Mouse (Mus musculus): ENCODE results near the gene Zfp979. TPM values are rescaled to one million over a fixed set of nuclear protein-coding genes. Genes with fewer than 3 reads are reported as not detected.
"Not testable (repeated sequence)": the region's sequence is repeated elsewhere in the genome, so short reads cannot be mapped to it uniquely, and the experiment has no call there.

The Zfp979 gene
- total RNA-seq (2014; fragmentation: Nextera tagmentation) (not detected in 2 replicates), total RNA-seq (2017) (0.70 and 0.82 TPM in 2 replicates), polyA plus RNA-seq (2012) (not detected in 2 replicates)

DNA sequence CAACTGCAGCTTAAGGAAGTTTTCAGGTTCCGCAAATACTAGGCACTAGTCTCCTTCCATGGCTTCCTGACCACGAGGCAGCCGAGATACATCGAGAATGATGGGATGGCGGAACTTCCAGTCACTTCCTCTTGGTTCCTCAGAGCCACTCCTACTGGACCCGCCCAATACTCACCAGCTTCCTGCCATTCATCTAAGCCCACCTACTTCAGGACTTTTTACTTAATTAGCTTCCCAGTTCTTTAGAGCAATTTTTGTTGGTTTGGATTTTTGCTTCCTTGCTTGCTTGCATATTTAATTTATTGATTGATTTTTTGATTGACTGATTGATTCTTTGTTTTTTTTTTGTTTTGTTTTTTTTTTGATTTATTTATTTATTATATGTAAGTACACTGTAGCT is at the start of gene Zfp979:
Zfp979 (minus strand) TSS at position 101 of the 400 bp plus-strand sequence.
- H3K4me1 ChIP-seq (ENCODE audit: insufficient read depth, low read depth, low read length); H3K9me3 ChIP-seq (replicated peaks); ATAC-seq (ENCODE audit: extremely low read depth, insufficient number of reproducible peaks, low FRiP score, poor library complexity, severe bottlenecking); DNase-seq (ENCODE audit: low spot score); H3K4me3 ChIP-seq (ENCODE audit: low read depth, low read length); H3K36me3 ChIP-seq (replicated peaks); H3K27me3 ChIP-seq (ENCODE audit: insufficient read depth, low read length): not testable (repeated sequence)

DNA sequence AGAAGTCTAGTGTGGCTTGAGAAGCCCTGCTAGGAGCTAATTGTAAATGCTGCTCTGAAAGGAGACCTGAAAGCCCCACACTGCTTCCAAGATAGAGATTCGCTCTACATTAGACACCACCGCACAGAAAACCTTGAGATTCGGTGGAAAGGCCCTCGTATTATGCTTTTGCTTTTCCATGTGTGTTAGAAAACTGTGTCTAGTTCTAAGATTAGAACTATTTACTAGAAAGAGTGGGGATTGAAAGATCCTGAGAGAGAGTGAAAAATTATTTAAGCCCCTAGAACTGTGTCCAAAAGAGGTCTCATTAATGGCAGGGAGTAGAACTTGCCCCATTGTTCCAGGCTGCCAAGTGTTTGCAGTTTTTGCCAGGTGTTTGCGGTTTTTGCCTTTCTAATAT is 12.9 kb upstream of the Zfp979 start:
- not testable (repeated sequence) for H3K27me3 ChIP-seq (ENCODE audit: insufficient read depth, low read length); H3K4me1 ChIP-seq (ENCODE audit: insufficient read depth, low read depth, low read length); H3K9me3 ChIP-seq (replicated peaks); H3K4me3 ChIP-seq (ENCODE audit: low read depth, low read length); DNase-seq (ENCODE audit: low spot score); ATAC-seq (ENCODE audit: extremely low read depth, insufficient number of reproducible peaks, low FRiP score, poor library complexity, severe bottlenecking); H3K36me3 ChIP-seq (replicated peaks)

DNA sequence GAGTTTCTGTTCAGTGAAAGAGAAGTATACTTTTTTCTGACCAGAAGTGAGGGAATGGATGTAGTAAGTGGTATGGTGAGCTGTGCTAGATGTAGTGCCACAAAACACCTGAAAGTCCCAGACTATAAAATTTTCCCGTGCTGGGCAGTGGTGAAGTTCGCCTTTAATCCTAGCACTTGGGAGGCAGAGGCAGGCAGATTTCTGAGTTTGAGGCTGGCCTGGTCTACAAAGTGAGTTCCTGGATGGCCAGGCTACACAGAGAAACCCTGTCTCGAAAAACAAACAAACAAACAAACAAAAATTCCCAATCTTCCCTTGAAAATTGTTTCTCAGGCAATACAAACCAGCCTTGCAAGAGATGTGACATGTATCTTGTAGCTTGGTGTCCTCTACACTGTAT is 5.1 kb upstream of the Zfp979 start:
- not testable (repeated sequence) for H3K4me1 ChIP-seq (ENCODE audit: insufficient read depth, low read depth, low read length); ATAC-seq (ENCODE audit: extremely low read depth, insufficient number of reproducible peaks, low FRiP score, poor library complexity, severe bottlenecking); H3K36me3 ChIP-seq (replicated peaks); H3K27me3 ChIP-seq (ENCODE audit: insufficient read depth, low read length); H3K9me3 ChIP-seq (replicated peaks); H3K4me3 ChIP-seq (ENCODE audit: low read depth, low read length); DNase-seq (ENCODE audit: low spot score)

DNA sequence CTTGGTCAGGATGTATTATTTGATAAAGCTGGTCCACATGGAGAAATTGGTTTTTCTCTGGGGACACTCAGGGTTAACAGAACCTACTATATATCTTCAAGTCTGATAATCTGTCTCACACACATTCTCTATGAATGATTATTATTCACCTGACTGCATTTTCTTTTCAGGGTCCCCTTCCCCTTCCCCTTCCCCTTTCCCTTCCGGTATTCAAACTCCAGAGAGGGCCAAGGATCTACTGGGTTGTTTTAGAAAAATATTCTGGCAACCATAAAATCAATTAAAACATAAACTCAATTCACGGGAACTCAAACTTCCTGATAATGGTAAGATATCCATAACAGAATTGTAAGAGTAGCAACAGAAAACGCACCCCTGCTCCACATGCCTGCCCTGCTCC is 381 bp downstream of the Zfp979 start:
- H3K9me3 ChIP-seq (replicated peaks); H3K4me1 ChIP-seq (ENCODE audit: insufficient read depth, low read depth, low read length); H3K4me3 ChIP-seq (ENCODE audit: low read depth, low read length); H3K27me3 ChIP-seq (ENCODE audit: insufficient read depth, low read length); H3K36me3 ChIP-seq (replicated peaks); DNase-seq (ENCODE audit: low spot score); ATAC-seq (ENCODE audit: extremely low read depth, insufficient number of reproducible peaks, low FRiP score, poor library complexity, severe bottlenecking): not testable (repeated sequence)

DNA sequence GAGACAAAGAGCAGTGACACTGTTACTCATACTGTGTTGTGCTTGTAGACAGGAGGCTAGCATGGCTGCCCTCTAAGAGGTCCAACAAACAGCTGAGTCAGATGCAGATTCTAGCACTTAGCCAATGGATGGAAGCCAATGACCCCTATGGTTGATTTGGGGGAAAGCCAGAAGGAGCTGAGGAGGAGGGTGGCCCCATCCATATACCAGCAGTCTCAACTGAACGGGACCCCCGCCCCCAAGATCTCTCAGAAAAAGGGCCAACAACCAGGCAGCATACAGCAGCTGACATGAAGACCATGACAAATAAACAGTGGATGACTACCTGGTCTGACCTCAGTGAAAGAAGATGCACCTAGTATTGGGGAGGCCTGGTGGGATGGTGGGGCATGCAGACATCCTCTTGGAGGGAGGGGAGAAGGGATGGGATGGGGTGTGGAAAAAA is 8.5 kb downstream of the Zfp979 start:
- H3K9me3 ChIP-seq (replicated peaks); ATAC-seq (ENCODE audit: extremely low read depth, insufficient number of reproducible peaks, low FRiP score, poor library complexity, severe bottlenecking); H3K27me3 ChIP-seq (ENCODE audit: insufficient read depth, low read length); H3K4me1 ChIP-seq (ENCODE audit: insufficient read depth, low read depth, low read length); H3K36me3 ChIP-seq (replicated peaks); H3K4me3 ChIP-seq (ENCODE audit: low read depth, low read length); DNase-seq (ENCODE audit: low spot score): not testable (repeated sequence)

DNA sequence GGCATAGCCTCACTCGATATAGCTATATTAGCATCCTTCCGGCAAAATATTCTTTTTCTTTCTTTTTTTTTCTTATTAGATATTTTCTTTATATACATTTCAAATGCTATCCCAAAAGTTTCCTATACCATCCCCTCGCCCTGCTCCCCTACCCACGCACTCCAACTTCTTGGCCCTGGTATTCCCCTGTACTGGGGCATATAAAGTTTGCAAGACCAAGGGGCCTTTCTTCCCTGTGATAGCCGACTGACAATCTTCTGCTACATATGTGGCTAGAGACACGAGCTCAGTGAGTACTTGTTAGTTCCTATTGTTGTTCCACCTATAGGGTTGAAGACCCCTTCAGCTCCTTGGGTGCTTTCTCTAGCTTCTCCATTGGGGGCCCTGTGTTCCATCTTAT is 35.8 kb downstream of the Zfp979 start:
- H3K4me3 ChIP-seq (ENCODE audit: low read depth, low read length); H3K36me3 ChIP-seq (replicated peaks); DNase-seq (ENCODE audit: low spot score); H3K27me3 ChIP-seq (ENCODE audit: insufficient read depth, low read length); H3K4me1 ChIP-seq (ENCODE audit: insufficient read depth, low read depth, low read length); ATAC-seq (ENCODE audit: extremely low read depth, insufficient number of reproducible peaks, low FRiP score, poor library complexity, severe bottlenecking): not testable (repeated sequence)
- H3K9me3 ChIP-seq (replicated peaks), result peaks cover 27% of the 10 kb centered on the region

DNA sequence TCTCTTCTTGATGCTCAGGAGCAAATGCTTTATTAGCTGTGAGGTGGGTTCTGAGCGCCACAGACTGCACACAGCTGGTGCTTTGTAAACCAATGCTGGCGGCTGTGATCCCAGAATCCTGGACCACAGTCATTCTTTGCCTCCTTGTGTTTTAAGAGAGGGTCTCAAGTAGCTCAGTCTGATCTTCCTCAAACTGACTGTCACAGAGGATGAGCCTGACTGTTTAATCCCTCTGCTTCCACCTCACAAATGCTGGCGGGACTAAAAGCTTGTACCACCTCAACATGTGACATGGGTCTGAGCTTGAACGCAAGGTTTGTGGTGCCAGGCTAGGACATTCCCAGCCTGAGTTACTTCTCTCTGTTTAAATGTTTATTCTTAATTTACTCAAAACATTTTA is 36.8 kb downstream of the Zfp979 start:
- H3K36me3 ChIP-seq (replicated peaks), result no peaks in the 10 kb centered on the region

DNA sequence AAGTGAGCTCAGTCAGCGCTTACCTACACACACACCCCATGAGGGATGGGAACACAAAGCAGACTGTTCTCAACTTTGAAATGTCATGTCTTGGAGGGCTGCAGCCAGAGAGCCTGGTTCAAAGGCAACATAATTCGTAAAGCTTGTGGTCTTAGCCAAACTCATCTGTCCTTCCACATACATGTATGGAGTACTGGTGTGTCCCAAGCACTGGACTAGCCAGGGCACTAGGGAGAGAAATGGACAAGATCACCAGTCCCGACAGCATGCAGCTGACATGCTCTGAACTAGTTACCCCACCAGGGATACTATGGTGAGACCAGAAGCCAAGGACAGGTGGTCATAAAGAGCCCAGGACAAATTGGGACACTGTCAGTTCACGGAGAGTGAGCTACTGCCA is 38.5 kb downstream of the Zfp979 start:
- Histone ChIP-seq H3K4me1 (ENCODE audit: insufficient read depth, low read depth, low read length) (no peaks in the 10 kb centered on the region), H3K36me3 (replicated peaks) (no peaks in the 10 kb centered on the region), H3K9me3 (replicated peaks) (peaks cover 35% of the 10 kb centered on the region), H3K4me3 (ENCODE audit: low read depth, low read length) (no peak overlapping the region), H3K27me3 (ENCODE audit: insufficient read depth, low read length) (no peaks in the 10 kb centered on the region)
- no peak for DNase-seq (ENCODE audit: low spot score)
- ATAC-seq (ENCODE audit: extremely low read depth, insufficient number of reproducible peaks, low FRiP score, poor library complexity, severe bottlenecking), result no peak
- TF ChIP-seq CTCF (IDR thresholded peaks at IDR 0.05; ENCODE audit: low read depth, low read length) (no peak), GATA1 (IDR thresholded peaks at IDR 0.05; ENCODE audit: borderline replicate concordance, low read length) (no peak), GATA2 (IDR thresholded peaks at IDR 0.05; ENCODE audit: borderline replicate concordance, low read depth, low read length) (no peak), POLR2AphosphoS5 (IDR thresholded peaks at IDR 0.05; ENCODE audit: insufficient replicate concordance, low read depth, low read length) (no peak), TAL1 (conservative IDR thresholded peaks at IDR 0.05; ENCODE audit: low read depth, low read length) (no peak)

More for the DNA sequence above, 36.8 kb downstream of the Zfp979 start:
- DNase-seq (ENCODE audit: low spot score), result no peak
- Histone ChIP-seq H3K27me3 (ENCODE audit: insufficient read depth, low read length) (no peaks in the 10 kb centered on the region), H3K4me1 (ENCODE audit: insufficient read depth, low read depth, low read length) (no peaks in the 10 kb centered on the region), H3K4me3 (ENCODE audit: low read depth, low read length) (no peak overlapping the region), H3K9me3 (replicated peaks) (peaks cover 29% of the 10 kb centered on the region)
- no peak for ATAC-seq (ENCODE audit: extremely low read depth, insufficient number of reproducible peaks, low FRiP score, poor library complexity, severe bottlenecking)
- no peak for TF ChIP-seq POLR2AphosphoS5 (IDR thresholded peaks at IDR 0.05; ENCODE audit: insufficient replicate concordance, low read depth, low read length)
- no peak for TF ChIP-seq TAL1 (conservative IDR thresholded peaks at IDR 0.05; ENCODE audit: low read depth, low read length)
- no peak for TF ChIP-seq GATA1 (IDR thresholded peaks at IDR 0.05; ENCODE audit: borderline replicate concordance, low read length)
- TF ChIP-seq GATA2 (IDR thresholded peaks at IDR 0.05; ENCODE audit: borderline replicate concordance, low read depth, low read length), result no peak
- no peak for TF ChIP-seq CTCF (IDR thresholded peaks at IDR 0.05; ENCODE audit: low read depth, low read length)
